Mouse (Mus musculus) stomach, postnatal 0 days (tissue): ENCODE data around the gene Lypd3. TPM values are rescaled to one million over a fixed set of nuclear protein-coding genes. Genes with fewer than 3 reads are reported as not detected.

Experiments used
- ATAC-seq: fragments of 200-750 bp; cut with Nextera tagmentation; 2 replicates; pipeline ENCODE4 v1.8.0; 2017; ENCODE audit not compliant: low FRiP score, low TSS enrichment
- DNase-seq: peaks from one replicate; pipeline ENCODE4 v3.0.0-alpha.2; 2016; ENCODE audit warnings: low spot score
- H3K27ac ChIP-seq: fragments of 300-500 bp; sonication (generic); replicated peaks from 2 replicates; pipeline ENCODE4 v1.5.1; 2014; ENCODE audit warnings: mild to moderate bottlenecking, control low read depth
- H3K27me3 ChIP-seq: fragments of 300-500 bp; sonication (generic); 2 replicates; pipeline ENCODE4 v1.6.1; 2014; ENCODE audit warnings: low read length; ENCODE audit not compliant: control insufficient read depth, insufficient read depth
- H3K36me3 ChIP-seq: fragments of 300-500 bp; sonication (generic); 2 replicates; pipeline ENCODE4 v1.6.1; 2014; ENCODE audit warnings: low read length, mixed read lengths; ENCODE audit not compliant: control insufficient read depth, insufficient read depth
- H3K4me1 ChIP-seq: fragments of 300-500 bp; sonication (generic); replicated peaks from 2 replicates; pipeline ENCODE4 v1.6.1; 2014; ENCODE audit warnings: antibody characterized with exemption; ENCODE audit not compliant: control insufficient read depth, insufficient read depth
- H3K4me2 ChIP-seq: fragments of 300-500 bp; sonication (generic); replicated peaks from 2 replicates; pipeline ENCODE4 v1.6.1; 2014; ENCODE audit warnings: low read depth, mild to moderate bottlenecking, control low read depth, moderate library complexity
- H3K4me3 ChIP-seq: fragments of 300-500 bp; sonication (generic); 2 replicates; pipeline ENCODE4 v1.5.1; 2014; ENCODE audit warnings: low read depth, low read length, control low read depth
- H3K9ac ChIP-seq: fragments of 300-500 bp; sonication (generic); 2 replicates; pipeline ENCODE4 v1.6.1; 2014; ENCODE audit warnings: mild to moderate bottlenecking, low read length, control low read depth, mixed read lengths
- H3K9me3 ChIP-seq: fragments of 300-500 bp; sonication (generic); 2 replicates; pipeline ENCODE4 v1.6.1; 2016; ENCODE audit warnings: low read length; ENCODE audit not compliant: control insufficient read depth
- CTCF ChIP-seq: IDR thresholded peaks from 2 replicates; pipeline ENCODE4 v1.5.1; 2016; ENCODE audit warnings: antibody characterized with exemption, low read depth, mild to moderate bottlenecking, moderate library complexity
- EP300 ChIP-seq: optimal IDR thresholded peaks from 2 replicates; pipeline ENCODE3; 2016; ENCODE audit warnings: antibody characterized with exemption
- WGBS: fragments of 180-500 bp; shearing (Covaris S2); extraction: QIAGEN DNeasy Blood & Tissue Kit; methylation state at CpG from one replicate; pipeline ENCODE4 v1.1.7; 2014; 5-methylcytosine and 5-hydroxymethylcytosine counted together
- polyA plus RNA-seq: library from polyadenylated mRNA; unstranded; fragments of >200 nt; fragmentation: Nextera tagmentation; extraction: Ambion mirVana; gene quantifications from 2 replicates; pipeline ENCODE4 v1.2.1, GENCODE M21; 2015

Lypd3 gene
- 277 and 306 TPM in 2 replicates for polyA plus RNA-seq

- H3K9ac ChIP-seq, result peak within 1 kb of the TSS; percentile 54
- peak within 1 kb of the TSS; percentile 86 for H3K4me2 ChIP-seq
- DNase-seq, result peak; percentile 70
- peaks cover 3% of the 10 kb centered on the region; the same call in 1 of the 2 replicates for H3K4me1 ChIP-seq
- H3K9me3 ChIP-seq, result no peaks in the 10 kb centered on the region
- no peaks in the 10 kb centered on the region for H3K36me3 ChIP-seq
- no peak for TF ChIP-seq CTCF
- H3K27me3 ChIP-seq, result no peaks in the 10 kb centered on the region
- WGBS, result 26% methylated on average over 15 of the region's 15 CpGs
- peak within 1 kb of the TSS; percentile 65 for H3K27ac ChIP-seq
- peak; percentile 83 for ATAC-seq
- peak within 1 kb of the TSS; percentile 49 for H3K4me3 ChIP-seq
These were observed at the start of gene Lypd3 for GRCm38 (mm10) chr7:24636264-24636663. Gene Lypd3, plus strand, starts transcription at chr7:24636550.

GRCm38 (mm10) chr7:24586828-24587227 is 49.5 kb upstream of the Lypd3 start:
- TF ChIP-seq EP300 (no peak), CTCF (no peak)
- H3K4me3 ChIP-seq, result peak overlapping the region; percentile 54
- peak overlapping the region; percentile 84 for H3K27ac ChIP-seq
- H3K4me1 ChIP-seq, result no peaks in the 10 kb centered on the region
- no peaks in the 10 kb centered on the region for H3K36me3 ChIP-seq
- H3K4me2 ChIP-seq, result peak overlapping the region; percentile 71
- no peaks in the 10 kb centered on the region for H3K9me3 ChIP-seq
- H3K9ac ChIP-seq, result peak overlapping the region; percentile 65; the same call in 1 of the 2 replicates
- H3K27me3 ChIP-seq, result no peaks in the 10 kb centered on the region
- 11% methylated on average over 8 of the region's 8 CpGs for WGBS
- DNase-seq (peak; percentile 81), ATAC-seq (peak; percentile 81)

DNA sequence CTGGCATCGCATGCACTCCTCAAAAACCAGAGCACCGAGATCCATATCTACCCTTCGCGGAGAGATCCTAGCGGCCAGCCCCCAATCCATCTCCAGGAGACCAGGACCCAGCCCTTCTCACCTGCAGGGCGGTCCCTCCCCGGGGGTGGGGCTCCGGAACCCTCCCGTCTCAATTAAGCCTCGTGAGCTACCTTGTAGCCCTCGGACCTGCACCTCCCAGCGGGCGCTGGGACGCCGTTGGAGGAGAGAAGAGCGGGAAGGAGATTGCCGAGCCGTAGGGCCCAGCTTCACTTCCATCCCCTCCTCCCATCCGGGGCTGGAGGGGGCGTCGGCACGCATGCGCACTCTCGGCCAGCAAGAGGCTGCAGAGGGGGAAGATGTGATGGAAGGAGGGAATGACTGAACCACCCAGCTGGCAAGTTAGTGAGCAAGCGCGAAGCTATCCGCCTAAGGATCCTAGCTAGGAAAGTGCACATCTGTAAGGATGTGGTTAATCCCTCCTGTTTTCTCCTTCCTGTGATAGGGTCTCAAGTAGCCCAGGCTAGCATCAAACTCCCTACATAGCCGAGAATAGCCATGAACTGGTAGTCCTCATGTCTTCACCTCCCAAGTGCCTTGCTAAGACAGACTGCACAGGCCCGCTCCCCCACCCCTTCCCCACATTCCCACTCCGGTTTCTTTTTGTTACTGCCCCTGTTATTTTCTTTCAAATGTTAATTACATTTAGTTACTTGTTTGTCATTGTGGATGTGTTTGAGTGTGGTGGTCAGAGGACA is 48.8 kb upstream of the Lypd3 start, which contains the start of the genes Ethe1 and Zfp575:
Gene Ethe1, plus strand, starts transcription at position 214 of the 776 bp plus-strand sequence.
Gene Zfp575, minus strand, starts transcription at position 312 of the 776 bp plus-strand sequence.
- TF ChIP-seq EP300, result no peak
- no peak for TF ChIP-seq CTCF
- peak; percentile 31 for ATAC-seq
- H3K4me3 ChIP-seq, result peak within 1 kb of the TSS; percentile 54

DNA sequence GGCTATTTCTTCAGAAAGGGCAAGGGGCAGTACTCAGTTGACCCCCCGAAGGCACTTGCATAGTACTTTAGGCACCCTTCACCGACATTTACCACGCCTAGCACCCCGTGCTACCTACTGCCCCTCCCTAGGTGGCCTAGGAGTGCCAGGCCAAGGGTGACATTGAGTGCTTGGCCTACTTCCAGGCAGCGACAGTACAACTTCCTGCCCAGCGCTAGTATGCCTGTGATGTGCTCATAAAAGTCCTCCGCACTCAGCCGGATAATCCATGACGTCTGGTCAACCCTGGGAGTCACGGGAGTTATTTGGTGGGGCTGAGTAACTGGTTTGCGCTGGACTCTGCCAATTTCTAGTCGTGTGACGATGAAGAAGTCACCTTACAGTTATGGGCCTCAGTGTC is 48.0 kb upstream of the Lypd3 start:
- no peaks in the 10 kb centered on the region for H3K27me3 ChIP-seq
- no peak for TF ChIP-seq EP300
- no peak for TF ChIP-seq CTCF
- no peak overlapping the region for H3K4me2 ChIP-seq
- H3K9me3 ChIP-seq, result no peaks in the 10 kb centered on the region
- no peaks in the 10 kb centered on the region; the same call in 1 of the 2 replicates for H3K4me1 ChIP-seq
- H3K36me3 ChIP-seq, result no peaks in the 10 kb centered on the region
- H3K9ac ChIP-seq, result no peak overlapping the region
- no peak overlapping the region for H3K4me3 ChIP-seq
- 65% methylated on average over 13 of the region's 13 CpGs for WGBS
- ATAC-seq (peak; percentile 84), DNase-seq (peak; percentile 86)
- peak overlapping the region; percentile 84 for H3K27ac ChIP-seq

More for the DNA sequence above, 48.8 kb upstream of the Lypd3 start, which contains the start of the genes Ethe1 and Zfp575:
- Histone ChIP-seq H3K4me2 (peak within 1 kb of the TSS; percentile 71), H3K4me1 (no peaks in the 10 kb centered on the region), H3K9me3 (no peaks in the 10 kb centered on the region), H3K27ac (peak within 1 kb of the TSS; percentile 84), H3K27me3 (no peaks in the 10 kb centered on the region), H3K9ac (peak within 1 kb of the TSS; percentile 65), H3K36me3 (no peaks in the 10 kb centered on the region)
- WGBS, result 8% methylated on average over 30 of the region's 30 CpGs
- peak; percentile 66 for DNase-seq

GRCm38 (mm10) chr7:24591735-24592134 is 44.6 kb upstream of the Lypd3 start:
- Histone ChIP-seq H3K4me1 (no peaks in the 10 kb centered on the region; the same call in 1 of the 2 replicates), H3K4me3 (no peak overlapping the region), H3K4me2 (no peak overlapping the region), H3K27me3 (no peaks in the 10 kb centered on the region), H3K27ac (peak overlapping the region; percentile 40; the same call in 1 of the 2 replicates), H3K36me3 (no peaks in the 10 kb centered on the region), H3K9me3 (no peaks in the 10 kb centered on the region), H3K9ac (no peak overlapping the region)
- 52% methylated on average over 5 of the region's 5 CpGs for WGBS
- DNase-seq (no peak), ATAC-seq (no peak)
- TF ChIP-seq CTCF, result peak; percentile 40
- no peak for TF ChIP-seq EP300

DNA sequence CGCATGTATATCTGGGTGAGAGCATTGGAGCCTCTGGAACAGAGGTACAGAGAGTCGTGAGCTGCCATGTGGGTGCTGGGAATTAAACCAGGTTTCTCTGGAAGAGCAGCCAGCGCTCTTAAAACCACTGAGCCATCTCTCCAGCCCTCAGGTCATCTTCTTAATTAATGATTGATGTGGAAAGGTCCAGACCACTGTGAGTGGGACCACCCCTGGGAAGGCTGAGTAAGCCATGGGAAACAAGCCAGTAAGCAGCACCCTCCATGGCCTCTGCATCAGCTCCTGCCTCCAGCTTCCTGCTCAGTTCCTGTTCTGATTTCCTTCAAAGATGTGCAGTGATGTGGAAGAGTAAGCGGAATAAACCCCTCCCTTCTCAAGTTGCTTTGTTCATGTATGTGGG is 44.2 kb upstream of the Lypd3 start:
- Histone ChIP-seq H3K4me3 (no peak overlapping the region), H3K9me3 (no peaks in the 10 kb centered on the region), H3K4me2 (no peak overlapping the region), H3K27me3 (no peaks in the 10 kb centered on the region), H3K36me3 (no peaks in the 10 kb centered on the region), H3K9ac (no peak overlapping the region), H3K4me1 (no peaks in the 10 kb centered on the region; the same call in 1 of the 2 replicates), H3K27ac (no peak overlapping the region)
- DNase-seq (no peak), ATAC-seq (no peak)
- WGBS, result 41% methylated on average over 4 of the region's 4 CpGs
- TF ChIP-seq EP300 (no peak), CTCF (no peak)
